Mouse (Mus musculus): ENCODE measurements at regions not wholly inside any gene's neighbourhood (a gene's known extent, or its start where the extent isn't known, plus 50 kb on each side); places are given as distances from the start of the nearest gene placed in this dataset.

- 0 out of 2 replicates have a peak, but pooled peaks have one; percentile 27 for ATAC-seq
- no peaks in the 10 kb centered on the region for H3K4me1 ChIP-seq (ENCODE audit: insufficient read depth, low read length)
- peak; percentile 40 for DNase-seq (ENCODE audit: low spot score)
- no peak overlapping the region for H3K4me3 ChIP-seq (ENCODE audit: low read length)
- no peaks in the 10 kb centered on the region for H3K36me3 ChIP-seq (ENCODE audit: insufficient read depth, low read length)
- no peak overlapping the region for H3K27ac ChIP-seq
- no peak for TF ChIP-seq CTCF (IDR thresholded peaks at IDR 0.05; ENCODE audit: low read depth)
- no peaks in the 10 kb centered on the region for H3K9me3 ChIP-seq (ENCODE audit: low read length)
- no peak overlapping the region for H3K9ac ChIP-seq (replicated peaks; ENCODE audit: low read length)
- WGBS = 49% methylated on average over 3 of the region's 3 CpGs
- no peaks in the 10 kb centered on the region for H3K27me3 ChIP-seq (ENCODE audit: insufficient read depth, low read length)
- no peak overlapping the region for H3K4me2 ChIP-seq (ENCODE audit: low read depth, low read length)
Measured at GRCm38 (mm10) chr10:16537660-16538059, 1185.4 kb upstream of the Cited2 start.

GRCm38 (mm10) chr10:16538379-16538778 is 1184.6 kb upstream of the Cited2 start:
- Histone ChIP-seq H3K36me3 (ENCODE audit: insufficient read depth, low read length) (no peaks in the 10 kb centered on the region), H3K9ac (replicated peaks; ENCODE audit: low read length) (no peak overlapping the region), H3K27me3 (ENCODE audit: insufficient read depth, low read length) (no peaks in the 10 kb centered on the region), H3K27ac (no peak overlapping the region), H3K9me3 (ENCODE audit: low read length) (no peaks in the 10 kb centered on the region), H3K4me3 (ENCODE audit: low read length) (no peak overlapping the region), H3K4me1 (ENCODE audit: insufficient read depth, low read length) (no peaks in the 10 kb centered on the region), H3K4me2 (ENCODE audit: low read depth, low read length) (no peak overlapping the region)
- no peak for TF ChIP-seq CTCF (IDR thresholded peaks at IDR 0.05; ENCODE audit: low read depth)
- 38% methylated on average over 1 of the region's 1 CpGs for whole genome bisulfite sequencing
- ATAC-seq (no peak), DNase-seq (ENCODE audit: low spot score) (no peak)

- no peak for TF ChIP-seq CTCF (IDR thresholded peaks at IDR 0.05; ENCODE audit: low read depth)
Measured at GRCm38 (mm10) chr10:16545445-16545844, 1177.6 kb upstream of the Cited2 start.

GRCm38 (mm10) chr10:16552861-16553635 is 1170.0 kb upstream of the Cited2 start:
- WGBS = 72% methylated on average over 3 of the region's 3 CpGs

More at GRCm38 (mm10) chr10:16545445-16545844, 1177.6 kb upstream of the Cited2 start:
- Histone ChIP-seq H3K9me3 (ENCODE audit: low read length) (no peaks in the 10 kb centered on the region), H3K9ac (replicated peaks; ENCODE audit: low read length) (no peak overlapping the region), H3K27ac (no peak overlapping the region), H3K4me3 (ENCODE audit: low read length) (no peak overlapping the region), H3K36me3 (ENCODE audit: insufficient read depth, low read length) (no peaks in the 10 kb centered on the region), H3K4me1 (ENCODE audit: insufficient read depth, low read length) (no peaks in the 10 kb centered on the region), H3K27me3 (ENCODE audit: insufficient read depth, low read length) (no peaks in the 10 kb centered on the region), H3K4me2 (ENCODE audit: low read depth, low read length) (no peak overlapping the region)
- DNase-seq (ENCODE audit: low spot score) (peak; percentile 5), ATAC-seq (no peak)
- 7% methylated on average over 1 of the region's 1 CpGs for WGBS

GRCm38 (mm10) chr10:16574568-16574967 is 1148.5 kb upstream of the Cited2 start:
- Histone ChIP-seq H3K27me3 (ENCODE audit: insufficient read depth, low read length) (no peaks in the 10 kb centered on the region), H3K36me3 (ENCODE audit: insufficient read depth, low read length) (no peaks in the 10 kb centered on the region), H3K4me3 (ENCODE audit: low read length) (no peak overlapping the region), H3K4me2 (ENCODE audit: low read depth, low read length) (no peak overlapping the region), H3K4me1 (ENCODE audit: insufficient read depth, low read length) (no peaks in the 10 kb centered on the region), H3K9me3 (ENCODE audit: low read length) (no peaks in the 10 kb centered on the region), H3K9ac (replicated peaks; ENCODE audit: low read length) (no peak overlapping the region), H3K27ac (no peak overlapping the region)
- no peak for TF ChIP-seq CTCF (IDR thresholded peaks at IDR 0.05; ENCODE audit: low read depth)
- ATAC-seq = no peak
- no peak for DNase-seq (ENCODE audit: low spot score)
- WGBS = 88% methylated on average over 1 of the region's 1 CpGs

More at GRCm38 (mm10) chr10:16552861-16553635, 1170.0 kb upstream of the Cited2 start:
- no peak overlapping the region for H3K9ac ChIP-seq (replicated peaks; ENCODE audit: low read length)
- peak; percentile 16 for DNase-seq (ENCODE audit: low spot score)
- H3K9me3 ChIP-seq (ENCODE audit: low read length) = no peaks in the 10 kb centered on the region
- no peaks in the 10 kb centered on the region for H3K4me1 ChIP-seq (ENCODE audit: insufficient read depth, low read length)
- no peaks in the 10 kb centered on the region for H3K27me3 ChIP-seq (ENCODE audit: insufficient read depth, low read length)
- no peak overlapping the region for H3K27ac ChIP-seq
- no peak overlapping the region for H3K4me2 ChIP-seq (ENCODE audit: low read depth, low read length)
- H3K4me3 ChIP-seq (ENCODE audit: low read length) = no peak overlapping the region
- H3K36me3 ChIP-seq (ENCODE audit: insufficient read depth, low read length) = no peaks in the 10 kb centered on the region
- no peak for TF ChIP-seq CTCF (IDR thresholded peaks at IDR 0.05; ENCODE audit: low read depth)
- ATAC-seq = no peak

GRCm38 (mm10) chr10:16578554-16579078 is 1144.4 kb upstream of the Cited2 start:
- H3K27me3 ChIP-seq (ENCODE audit: insufficient read depth, low read length) = no peaks in the 10 kb centered on the region
- no peak for TF ChIP-seq CTCF (IDR thresholded peaks at IDR 0.05; ENCODE audit: low read depth)
- H3K4me2 ChIP-seq (ENCODE audit: low read depth, low read length) = no peak overlapping the region
- no peaks in the 10 kb centered on the region for H3K4me1 ChIP-seq (ENCODE audit: insufficient read depth, low read length)
- no peak for DNase-seq (ENCODE audit: low spot score)
- H3K27ac ChIP-seq = no peak overlapping the region
- ATAC-seq = no peak
- H3K4me3 ChIP-seq (ENCODE audit: low read length) = no peak overlapping the region
- WGBS = 91% methylated on average over 4 of the region's 4 CpGs
- H3K9ac ChIP-seq (replicated peaks; ENCODE audit: low read length) = no peak overlapping the region
- H3K9me3 ChIP-seq (ENCODE audit: low read length) = no peaks in the 10 kb centered on the region
- H3K36me3 ChIP-seq (ENCODE audit: insufficient read depth, low read length) = no peaks in the 10 kb centered on the region

GRCm38 (mm10) chr10:16580200-16580599 is 1142.8 kb upstream of the Cited2 start:
- ATAC-seq = no peak
- Histone ChIP-seq H3K4me2 (ENCODE audit: low read depth, low read length) (no peak overlapping the region), H3K27me3 (ENCODE audit: insufficient read depth, low read length) (no peaks in the 10 kb centered on the region), H3K9ac (replicated peaks; ENCODE audit: low read length) (no peak overlapping the region), H3K4me1 (ENCODE audit: insufficient read depth, low read length) (no peaks in the 10 kb centered on the region), H3K36me3 (ENCODE audit: insufficient read depth, low read length) (no peaks in the 10 kb centered on the region), H3K9me3 (ENCODE audit: low read length) (no peaks in the 10 kb centered on the region), H3K4me3 (ENCODE audit: low read length) (no peak overlapping the region), H3K27ac (no peak overlapping the region)
- WGBS = 66% methylated on average over 3 of the region's 3 CpGs
- DNase-seq (ENCODE audit: low spot score) = no peak
- no peak for TF ChIP-seq CTCF (IDR thresholded peaks at IDR 0.05; ENCODE audit: low read depth)

Measured in hindbrain, postnatal 0 days (tissue).